Mouse (Mus musculus) spleen, adult 2 months (tissue): ENCODE data around the gene Zfp866.

Source experiments
- CTCF ChIP-seq: fragments of 200-500 bp; IDR thresholded peaks from 2 replicates; pipeline ENCODE4 v1.5.1; 2011; ENCODE audit warnings: mild to moderate bottlenecking, inconsistent platforms; ENCODE audit not compliant: insufficient read depth, insufficient read length, insufficient replicate concordance; ENCODE audit errors: extremely low read depth
- POLR2A ChIP-seq: fragments of 200-500 bp; IDR thresholded peaks from 2 replicates; pipeline ENCODE4 v1.6.1; 2011; ENCODE audit warnings: low read depth, low read length, inconsistent platforms

DNA sequence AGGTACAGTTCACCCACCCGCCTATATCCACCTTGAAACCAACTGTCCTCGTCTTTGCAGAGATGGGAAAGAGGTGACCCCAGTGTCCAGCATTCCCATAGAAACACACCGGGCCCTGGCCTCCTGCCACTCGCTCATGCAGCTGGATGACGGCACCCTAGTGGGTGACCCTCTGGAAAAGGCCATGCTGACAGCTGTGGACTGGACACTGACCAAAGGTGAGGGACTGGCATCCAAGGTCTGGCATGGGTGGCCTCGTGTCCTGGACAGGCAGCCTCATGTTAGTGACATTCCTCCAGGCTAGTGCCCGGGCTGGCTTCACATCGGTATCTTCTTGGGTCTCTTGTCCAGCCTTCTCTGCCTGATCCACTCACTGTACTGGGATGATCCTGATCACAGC, 8.3 kb upstream of the Zfp866 start:
- TF ChIP-seq POLR2A (no peak), CTCF (no peak)
